Mouse (Mus musculus): ENCODE results near the gene Ttc38.
A peak's percentile ranks its signal among the peaks of the same experiment; 100 is the strongest.

The Ttc38 gene

DNA sequence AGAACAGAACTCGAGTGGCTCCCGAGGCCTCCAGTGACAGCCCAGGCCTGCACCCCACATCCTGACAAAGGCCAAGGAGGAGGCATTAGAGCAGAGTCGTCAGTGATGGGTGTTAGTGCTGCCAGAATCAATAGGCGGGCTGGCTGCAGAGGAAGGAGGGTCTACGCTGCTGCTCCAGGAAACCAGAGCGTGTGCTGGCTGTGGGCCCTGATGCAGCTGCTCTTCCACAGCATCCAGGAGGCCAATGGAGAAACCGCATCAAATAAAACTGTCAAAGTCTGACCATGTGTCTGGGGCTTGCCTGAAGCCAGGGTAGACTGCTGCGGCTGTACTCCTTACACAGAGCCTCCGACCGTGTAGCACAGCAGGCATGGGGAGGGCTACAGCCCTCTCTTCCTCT lies 65.0 kb downstream of the Ttc38 start:
- DNase-seq, result no peak

DNA sequence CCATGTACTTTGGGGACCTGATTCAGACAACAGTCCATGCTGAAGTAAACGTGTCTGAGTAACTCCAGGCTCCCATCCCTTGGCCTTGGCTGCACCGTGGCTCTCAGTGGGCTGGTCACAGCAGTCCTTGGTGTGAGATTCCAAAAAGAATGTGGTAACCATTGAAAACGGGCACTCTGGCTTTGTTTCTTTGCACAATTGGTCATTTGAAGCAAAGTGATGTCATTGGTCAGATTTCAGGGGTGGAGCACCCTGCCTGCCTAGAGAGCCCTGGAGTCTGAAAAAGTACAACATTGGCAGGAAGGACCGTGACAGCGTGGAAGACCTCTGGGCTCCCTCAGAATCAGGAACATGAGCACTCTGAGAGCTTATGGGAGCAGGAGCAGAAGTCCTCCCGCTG lies 67.3 kb downstream of the Ttc38 start:
- peak in 1 of 2 experiments; percentile 21 for DNase-seq

DNA sequence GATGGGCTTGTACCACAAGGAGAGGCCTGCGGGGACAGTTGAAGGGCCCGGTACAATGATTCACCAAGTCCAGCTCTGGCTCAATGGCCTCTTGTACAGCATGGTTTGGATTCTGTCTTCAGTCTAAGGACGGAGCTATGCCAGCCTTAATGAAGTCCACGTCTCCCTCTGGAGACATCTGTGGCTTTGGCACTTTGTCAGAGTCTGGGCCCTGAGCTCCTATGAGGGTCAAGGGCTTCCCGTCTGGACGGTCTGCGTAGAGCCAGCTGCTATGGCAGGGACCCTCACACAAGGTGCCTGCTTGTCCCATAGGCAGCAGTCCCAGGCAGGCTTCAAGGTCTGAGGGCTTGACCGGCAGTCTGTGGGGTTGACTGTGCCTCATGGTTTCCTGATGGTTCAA lies 68.2 kb downstream of the Ttc38 start:
- no peak for DNase-seq

DNA sequence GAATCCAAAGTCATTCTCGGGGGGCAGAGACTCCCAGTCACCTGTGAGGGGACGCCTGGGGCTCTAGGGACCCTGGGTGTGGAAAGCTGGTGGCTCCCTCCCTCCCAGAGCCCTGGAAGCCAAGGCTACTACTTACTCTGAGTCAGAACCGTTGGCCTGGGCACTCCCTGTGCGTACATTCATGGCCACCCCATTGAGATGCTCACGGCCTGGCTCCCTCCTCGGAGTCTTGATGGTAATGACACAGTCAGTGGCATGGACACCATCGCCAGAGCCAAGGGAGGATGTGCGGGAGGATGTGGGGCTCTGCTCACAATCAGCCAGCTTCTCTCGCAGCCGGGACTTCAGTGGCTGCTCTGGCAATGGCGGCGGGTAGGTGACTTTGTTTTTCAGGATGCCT lies 68.7 kb downstream of the Ttc38 start:
- no peak for DNase-seq

DNA sequence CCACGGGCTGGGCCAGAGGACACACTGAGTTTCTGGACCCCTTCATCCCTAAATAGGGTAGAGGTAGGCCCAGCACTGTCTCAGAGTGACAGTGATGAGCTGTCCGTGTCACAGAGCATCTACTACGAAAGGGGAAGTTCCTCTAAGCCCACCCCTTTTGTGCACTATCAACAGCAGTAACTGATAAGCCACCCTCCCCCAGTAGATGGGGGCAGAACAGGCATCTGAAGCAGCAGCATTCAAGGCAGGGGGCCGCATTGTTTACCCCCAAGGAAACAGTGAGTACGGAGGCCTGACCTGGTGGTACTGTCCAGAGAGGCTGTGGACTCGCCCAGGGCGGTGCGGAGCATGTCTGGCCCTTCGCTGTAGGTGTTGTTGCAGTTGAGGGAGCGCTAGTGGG lies 70.4 kb downstream of the Ttc38 start:
- no peak for DNase-seq

DNA sequence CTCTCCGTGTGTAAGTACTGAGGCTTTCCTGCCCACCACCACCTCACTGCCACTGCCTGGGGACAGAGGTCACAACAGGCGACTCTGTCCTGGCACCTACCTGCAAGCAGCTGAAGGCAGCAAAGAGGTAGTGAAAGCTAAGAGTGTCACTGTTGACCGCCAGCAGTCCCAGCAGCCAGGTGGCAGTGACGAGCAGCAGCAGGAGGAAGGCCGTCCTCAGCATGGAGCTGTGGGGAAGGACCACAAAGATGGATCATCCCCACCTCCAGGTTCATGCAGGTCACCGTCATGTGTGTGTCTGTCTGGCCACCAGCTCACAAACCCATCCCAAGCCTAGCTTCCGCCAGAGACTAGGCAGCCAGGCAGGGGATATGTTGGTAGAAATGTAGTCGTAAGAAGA lies 71.7 kb downstream of the Ttc38 start:
- no peak for DNase-seq

All from lung, adult 18-20 months (tissue).